Mouse (Mus musculus) splenic B cell, adult 2 months (primary cell): Measurements from ENCODE around the gene Serpinb9e.
"Not testable (repeated sequence)": the region's sequence is repeated elsewhere in the genome, so short reads cannot be mapped to it uniquely, and the experiment has no call there.

Experiments
- DNase-seq: peaks from one replicate; pipeline ENCODE4 v3.0.0-alpha.2; 2011; ENCODE audit warnings: low read depth, low spot score
- H3K27me3 ChIP-seq: 2 replicates; pipeline ENCODE4 v1.6.1; 2012; ENCODE audit warnings: mild to moderate bottlenecking, low read length, moderate library complexity, mixed read lengths; ENCODE audit not compliant: control insufficient read depth, poor library complexity, insufficient read depth, severe bottlenecking
- H3K36me3 ChIP-seq: 2 replicates; pipeline ENCODE4 v1.6.1; 2012; ENCODE audit warnings: mild to moderate bottlenecking, low read length, moderate library complexity, mixed read lengths; ENCODE audit not compliant: control insufficient read depth, poor library complexity, insufficient read depth, severe bottlenecking

Gene Serpinb9e

DNA sequence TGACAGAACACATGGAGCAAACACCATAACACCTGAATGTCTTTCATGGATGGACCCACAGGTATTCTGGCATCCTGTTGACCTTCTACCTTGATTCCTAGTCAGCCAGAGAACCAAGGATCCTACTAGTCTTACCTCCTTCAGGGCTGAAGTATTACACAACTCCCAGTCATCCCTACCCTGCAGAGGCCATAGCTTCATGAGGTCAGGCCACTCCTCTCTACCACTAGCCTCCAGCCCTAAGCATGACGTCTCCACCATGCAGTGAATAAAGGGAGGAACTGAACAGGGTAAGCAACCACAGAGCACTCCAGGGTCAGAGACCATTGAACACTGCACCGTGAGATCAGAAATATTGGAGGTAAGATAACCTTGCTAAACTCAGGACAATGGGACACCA, at the start of gene Serpinb9e:
TSS of gene Serpinb9e (plus strand) at position 301 of the 400 bp plus-strand sequence.
- H3K27me3 ChIP-seq, H3K36me3 ChIP-seq, DNase-seq: not testable (repeated sequence)

- Histone ChIP-seq H3K36me3 (no peaks in the 10 kb centered on the region), H3K27me3 (no peaks in the 10 kb centered on the region)
- peak; percentile 1 for DNase-seq
Measured at GRCm38 (mm10) chr13:33199740-33200139, 49.7 kb upstream of the Serpinb9e start.

DNA sequence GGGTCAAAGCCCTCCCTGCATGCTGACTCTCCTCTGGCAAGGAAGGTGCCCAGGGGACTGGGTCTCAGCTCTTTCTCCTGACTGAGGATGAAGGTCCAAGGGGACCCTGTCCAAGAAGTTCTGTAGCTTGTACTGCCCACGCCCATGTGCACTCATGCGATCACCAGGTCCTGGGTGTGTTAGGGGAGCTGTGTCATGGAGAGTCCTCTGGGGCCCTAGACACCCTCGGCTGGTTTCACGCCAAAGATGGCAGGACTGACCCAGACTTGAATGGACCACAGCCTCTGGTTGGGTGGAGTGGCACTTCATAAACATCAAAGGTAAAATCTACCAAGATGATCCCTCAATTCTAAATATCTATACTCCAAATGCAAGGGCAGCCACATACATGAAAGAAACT, 59.2 kb downstream of the Serpinb9e start:
- H3K36me3 ChIP-seq, DNase-seq, H3K27me3 ChIP-seq: not testable (repeated sequence)
